Mouse (Mus musculus) embryo, embryonic 9.5 days (tissue): ENCODE data around the gene Ap2a2.
A peak's percentile ranks its signal among the peaks of the same experiment; 100 is the strongest.
"Not testable (repeated sequence)": the region's sequence is repeated elsewhere in the genome, so short reads cannot be mapped to it uniquely, and the experiment has no call there.

Experiments used
- DNase-seq: peaks from one replicate; pipeline ENCODE4 v3.0.0-alpha.2; 2017; ENCODE audit errors: extremely low spot score

The Ap2a2 gene

DNA sequence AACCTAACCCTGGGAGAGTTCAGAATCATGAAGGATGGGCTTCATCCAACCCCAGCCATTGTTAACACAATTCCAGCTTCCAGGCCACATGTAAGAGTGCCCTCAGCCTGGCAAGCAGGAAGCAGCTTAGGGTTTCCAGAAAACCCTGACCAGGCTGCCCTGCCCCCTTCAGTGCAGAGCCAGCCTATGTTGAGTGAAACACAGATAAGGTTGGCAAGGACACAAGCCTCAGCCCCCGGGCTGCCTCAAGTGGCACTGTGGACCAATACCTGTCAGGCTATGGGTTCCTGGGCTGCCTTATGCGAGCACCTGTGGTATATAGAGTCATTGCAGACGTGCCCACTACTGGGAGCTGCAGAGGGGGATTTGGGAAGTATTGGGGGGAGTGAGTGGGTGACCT, 99.5 kb downstream of the Ap2a2 start:
- no peak for DNase-seq

DNA sequence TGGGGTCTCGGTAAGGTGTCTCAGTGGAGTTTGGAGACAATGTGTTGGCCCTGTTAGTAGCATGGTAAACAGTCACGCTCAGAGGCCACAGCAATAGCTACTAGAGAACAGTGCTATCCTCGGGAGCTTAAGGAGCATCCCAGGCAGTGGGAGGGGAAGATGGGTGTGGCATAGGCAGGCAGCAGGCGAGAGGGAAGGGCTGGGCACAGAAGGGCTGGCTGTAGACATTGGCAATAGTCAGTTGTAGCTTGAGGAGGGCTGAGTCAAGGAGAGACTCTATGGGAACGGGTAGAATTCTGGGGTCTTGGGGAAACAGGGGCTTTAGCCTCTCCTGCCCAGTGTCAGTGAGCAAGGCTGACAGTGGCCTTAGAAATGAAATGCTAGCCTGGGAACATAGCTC, 100.2 kb downstream of the Ap2a2 start:
- no peak for DNase-seq

GRCm38 (mm10) chr7:141666190-141666589, 104.2 kb downstream of the Ap2a2 start:
- peak; percentile 46 for DNase-seq

DNA sequence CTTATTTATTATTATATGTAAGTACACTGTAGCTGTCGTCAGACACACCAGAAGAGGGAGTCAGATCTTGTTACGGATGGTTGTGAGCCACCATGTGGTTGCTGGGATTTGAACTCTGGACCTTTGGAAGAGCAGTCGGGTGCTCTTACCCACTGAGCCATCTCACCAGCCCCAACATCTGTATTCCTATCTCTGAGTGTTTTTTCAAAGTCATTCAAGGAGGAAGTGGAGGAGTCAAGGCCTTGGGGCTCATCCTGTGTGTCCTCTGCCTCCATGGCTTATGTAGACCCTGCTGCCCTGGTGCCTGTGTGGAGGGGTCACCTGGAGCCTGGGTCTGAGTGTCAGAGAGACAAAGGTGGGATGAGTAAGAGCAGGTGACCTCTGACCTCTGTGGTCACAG, 107.1 kb downstream of the Ap2a2 start:
- not testable (repeated sequence) for DNase-seq

GRCm38 (mm10) chr7:141670999-141671398, 109.0 kb downstream of the Ap2a2 start:
- no peak for DNase-seq

DNA sequence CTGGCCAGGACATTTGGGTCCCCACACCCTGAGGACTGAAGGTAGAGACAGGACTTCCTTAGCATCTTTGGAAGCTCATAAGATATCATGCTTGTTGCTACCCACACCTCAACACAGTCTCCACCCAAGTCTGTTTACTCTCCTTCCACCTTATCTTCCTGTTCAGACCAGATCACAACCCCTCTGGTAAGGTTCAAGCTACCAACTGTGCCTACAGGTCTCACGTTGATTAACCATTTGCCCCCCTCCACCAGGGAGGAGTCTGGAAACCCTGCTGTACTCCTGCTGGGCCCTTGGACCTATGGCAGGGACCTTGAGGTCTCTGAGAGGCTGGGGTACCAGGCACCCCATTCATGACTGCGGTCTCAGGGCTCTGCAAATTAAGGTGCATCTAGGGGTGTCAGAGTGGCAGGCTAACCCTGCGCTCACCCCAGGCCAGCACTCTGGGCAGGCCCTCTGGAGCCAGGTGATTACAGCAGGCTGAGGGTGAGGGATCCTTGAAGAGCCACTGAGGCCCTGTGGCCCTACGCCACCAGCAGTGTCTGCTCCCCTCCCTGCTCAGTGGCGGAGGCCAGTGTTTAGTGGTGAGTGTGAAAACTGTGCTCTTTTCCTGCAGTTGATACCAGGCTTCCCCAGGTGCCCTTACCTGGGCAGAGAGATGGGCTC, 109.8 kb downstream of the Ap2a2 start:
- no peak for DNase-seq

DNA sequence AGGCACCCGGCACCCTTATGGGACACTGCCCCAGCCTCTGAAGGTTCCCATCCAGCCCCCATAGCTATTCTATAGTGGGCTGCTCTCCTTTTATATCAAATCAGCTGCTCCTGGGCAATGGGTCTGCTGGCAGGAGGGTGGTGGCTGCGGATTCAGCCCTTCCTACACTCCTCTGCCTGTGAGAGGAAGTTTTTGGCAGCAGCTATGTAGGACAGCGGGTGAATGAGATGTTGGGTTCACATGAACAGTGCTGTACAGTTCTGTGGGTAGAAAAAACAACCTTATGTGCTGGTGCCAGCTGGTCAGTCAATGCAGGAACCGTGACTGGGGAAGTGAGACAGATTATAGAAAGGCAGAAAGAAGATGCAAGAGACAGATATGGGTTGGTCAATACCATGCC, 116.9 kb downstream of the Ap2a2 start:
- DNase-seq = no peak
